Mouse (Mus musculus) liver, adult 2 months (tissue): Measurements from ENCODE around the gene Orc5.

ENCODE experiments used
- CTCF ChIP-seq: fragments of 200-500 bp; IDR thresholded peaks from 2 replicates; pipeline ENCODE4 v1.5.1; 2011; ENCODE audit warnings: low read depth, low read length, control low read depth
- POLR2A ChIP-seq: fragments of 200-500 bp; IDR thresholded peaks from 2 replicates; pipeline ENCODE4 v1.6.1; 2011; ENCODE audit warnings: low read length, control low read depth; ENCODE audit not compliant: insufficient read depth; ENCODE audit errors: extremely low read depth

DNA sequence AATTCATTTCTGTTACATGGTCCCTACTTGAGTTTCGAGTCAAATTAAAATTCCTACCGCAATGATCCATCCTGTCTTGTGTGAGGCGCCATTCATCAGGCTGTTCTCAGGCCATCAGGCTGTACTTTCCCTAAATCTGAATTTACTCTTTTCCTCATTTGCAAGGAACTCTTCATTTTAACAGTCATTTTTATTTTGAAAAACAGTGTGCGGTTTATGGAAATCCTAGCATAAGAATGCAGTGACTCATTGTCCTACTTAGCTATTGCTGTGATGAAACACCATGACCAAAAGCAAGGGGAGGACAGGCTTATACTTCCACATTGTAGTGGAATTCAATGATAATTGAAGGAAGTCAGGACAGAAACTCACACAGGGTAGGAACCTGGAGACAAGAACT, 46.8 kb upstream of the Orc5 start:
- no peak for TF ChIP-seq POLR2A
- no peak for TF ChIP-seq CTCF
